In the genomic region with DNA sequence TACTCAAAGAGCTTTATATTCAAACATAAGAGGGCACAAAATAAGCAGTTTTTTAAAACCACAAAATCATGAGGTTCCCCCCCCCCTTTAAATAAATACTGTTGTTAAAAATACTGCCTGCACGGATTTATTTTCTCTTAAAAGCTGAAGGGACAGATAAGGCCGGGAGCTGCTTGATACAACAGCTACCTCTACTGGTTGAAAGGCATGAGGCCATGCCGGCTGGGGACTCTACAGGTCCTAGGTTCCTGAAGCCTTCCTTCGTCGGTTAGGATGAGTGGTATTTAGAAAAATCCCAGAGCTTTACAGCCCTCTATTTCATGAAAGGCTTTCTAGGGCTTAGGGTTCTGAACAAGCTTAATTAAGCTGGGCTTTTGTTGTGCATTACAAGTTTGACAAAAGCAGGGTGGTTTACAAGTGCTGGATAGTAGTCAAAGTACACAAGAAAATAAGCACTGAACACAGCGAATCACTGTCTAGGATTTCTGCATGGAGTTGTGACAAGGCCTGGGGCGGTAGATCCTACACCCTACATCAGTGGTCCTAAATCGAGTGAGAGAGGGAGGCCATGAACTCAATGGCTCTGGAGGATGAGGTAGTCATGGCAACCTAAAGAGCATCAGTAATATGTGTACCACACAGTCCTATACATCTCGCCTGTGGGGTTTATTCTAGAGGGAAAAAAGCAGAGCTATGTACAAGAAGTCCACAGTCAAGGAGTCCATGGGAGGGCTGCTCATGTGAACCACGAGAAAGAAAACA, we compare ENCODE assay signal across 8 mouse cellular contexts.
DNase-seq lines count a peak whose midpoint lies in the region; ATAC-seq lines count a peak whose summit lies in the region.

No protein-coding gene starts in this region.

- no peaks in the 10 kb centered on the region; the same call in 1 of the 2 replicates for H3K36me3 ChIP-seq in forebrain, embryonic 15.5 days
- peaks cover 4% of the 10 kb centered on the region; the same call in 1 of the 2 replicates for H3K36me3 ChIP-seq in midbrain, embryonic 14.5 days (ENCODE audit: control insufficient read depth, insufficient read depth, low read length)

- ATAC-seq in forebrain, embryonic 15.5 days (replicated peaks), result peak; percentile 83
- ATAC-seq in midbrain, embryonic 14.5 days (ENCODE audit: low FRiP score, low TSS enrichment), result peak; percentile 63; the same call in 1 of the 2 replicates
- ATAC-seq in erythroid progenitor cell, adult 5-6 weeks (replicated peaks; ENCODE audit: low FRiP score, poor library complexity, severe bottlenecking), result no peak

- no peak overlapping the region for H3K4me3 ChIP-seq in forebrain, embryonic 15.5 days
- H3K4me3 ChIP-seq in midbrain, embryonic 14.5 days (replicated peaks; ENCODE audit: low read depth, low read length), result no peak overlapping the region

- H3K4me1 ChIP-seq in forebrain, embryonic 15.5 days, result peaks cover 23% of the 10 kb centered on the region
- H3K4me1 ChIP-seq in midbrain, embryonic 14.5 days (ENCODE audit: control insufficient read depth, insufficient read depth, low read length), result no peaks in the 10 kb centered on the region

- no peaks in the 10 kb centered on the region for H3K9me3 ChIP-seq in forebrain, embryonic 15.5 days
- H3K9me3 ChIP-seq in midbrain, embryonic 14.5 days (ENCODE audit: control insufficient read depth, low read length), result no peaks in the 10 kb centered on the region

- no peak overlapping the region for H3K27ac ChIP-seq in forebrain, embryonic 15.5 days (replicated peaks)
- H3K27ac ChIP-seq in midbrain, embryonic 14.5 days (replicated peaks; ENCODE audit: low read depth, low read length), result no peak overlapping the region

- WGBS in forebrain, embryonic 15.5 days, result 6% methylated on average over 10 of the region's 10 CpGs
- 22% methylated on average over 10 of the region's 10 CpGs for WGBS in midbrain, embryonic 14.5 days

- no peak overlapping the region for H3K9ac ChIP-seq in forebrain, embryonic 15.5 days (replicated peaks)
- H3K9ac ChIP-seq in midbrain, embryonic 14.5 days (replicated peaks; ENCODE audit: low read length), result no peak overlapping the region

- no peak overlapping the region for H3K4me2 ChIP-seq in forebrain, embryonic 15.5 days (replicated peaks)
- H3K4me2 ChIP-seq in midbrain, embryonic 14.5 days (ENCODE audit: low read length), result no peak overlapping the region

- DNase-seq in cerebellum, adult 18-20 months, result peak; percentile 59 to 71
- DNase-seq in cerebellum, adult 11-12 months, result no peak
- DNase-seq in thymus, postnatal 25 days, result peak; percentile 18
- DNase-seq in thymus, adult 18-20 months, result no peak
- peak; percentile 70 to 75 for DNase-seq in kidney, postnatal 4 days
- peak; percentile 83 for DNase-seq in midbrain, embryonic 14.5 days

- H3K27me3 ChIP-seq in forebrain, embryonic 15.5 days, result no peaks in the 10 kb centered on the region
- no peaks in the 10 kb centered on the region for H3K27me3 ChIP-seq in midbrain, embryonic 14.5 days (ENCODE audit: control insufficient read depth, insufficient read depth, low read length)

Comparison
In these comparisons a context has a peak if more than half of its experiments do, and no peak if none do; other contexts are left out.
1. DNase-seq: peak in cerebellum, adult 18-20 months (2 of 2), thymus, postnatal 25 days (single experiment), kidney, postnatal 4 days (2 of 2) and midbrain, embryonic 14.5 days (single experiment); none in cerebellum, adult 11-12 months (single experiment) and thymus, adult 18-20 months (0 of 2).